Mouse (Mus musculus): Measurements from ENCODE around the gene Gm28372. TPM values are rescaled to one million over a fixed set of nuclear protein-coding genes. Genes with fewer than 3 reads are reported as not detected.

The Gm28372 gene
- polyA plus RNA-seq, 1 experiment from 2014 or later: not detected

DNA sequence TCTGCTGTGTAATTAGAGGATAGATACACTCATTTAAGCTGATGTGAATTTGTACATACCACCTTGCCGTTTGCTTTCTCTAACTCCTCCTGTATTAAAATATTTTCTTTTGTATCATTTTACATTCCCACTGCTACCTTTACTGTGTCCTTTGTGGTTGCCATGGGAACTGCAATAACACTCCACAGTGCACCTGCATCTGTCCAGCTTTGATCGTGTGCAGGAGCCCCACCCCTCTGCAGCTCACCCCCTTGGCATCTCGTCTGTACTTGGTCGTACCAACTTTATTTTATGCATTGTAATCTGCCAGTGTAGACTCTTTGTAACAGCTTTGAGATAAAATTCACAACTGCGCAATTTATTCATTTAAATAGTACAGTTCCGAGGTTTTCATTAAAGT lies 21.1 kb upstream of the Gm28372 start:
- Histone ChIP-seq H3K9ac (ENCODE audit: low read length) (no peak overlapping the region), H3K36me3 (ENCODE audit: control insufficient read depth, insufficient read depth, low read length) (no peaks in the 10 kb centered on the region), H3K4me2 (no peak overlapping the region), H3K27ac (ENCODE audit: low read depth, low read length) (no peak overlapping the region), H3K4me3 (ENCODE audit: low read depth, low read length) (no peak overlapping the region), H3K9me3 (ENCODE audit: control insufficient read depth, low read length) (no peaks in the 10 kb centered on the region), H3K27me3 (ENCODE audit: control insufficient read depth, insufficient read depth, low read length) (no peaks in the 10 kb centered on the region), H3K4me1 (ENCODE audit: control insufficient read depth, insufficient read depth, low read length) (no peaks in the 10 kb centered on the region)
- DNase-seq (ENCODE audit: low spot score, missing footprints) (no peak), ATAC-seq (ENCODE audit: low FRiP score) (no peak)
- WGBS: 83% methylated on average over 6 of the region's 6 CpGs

DNA sequence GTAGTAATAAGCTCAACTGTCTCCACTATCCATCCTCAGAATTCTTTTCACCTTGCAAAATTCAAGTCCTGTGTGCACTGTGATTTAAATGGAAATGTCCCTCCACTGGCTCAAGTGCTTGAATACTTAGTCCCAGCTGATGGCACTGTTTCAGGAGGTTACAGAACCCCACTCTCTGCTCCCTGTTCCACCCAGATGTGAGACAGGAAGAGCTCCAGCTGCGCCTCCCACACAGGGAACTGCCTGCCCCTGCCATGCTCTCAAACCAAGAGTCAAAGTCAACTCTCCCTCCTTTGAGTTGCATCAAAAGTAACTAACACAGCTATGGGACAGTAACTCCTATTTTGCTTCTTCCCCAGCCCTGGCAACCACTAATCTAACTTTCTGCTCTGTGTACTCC lies 18.8 kb upstream of the Gm28372 start:
- DNase-seq (ENCODE audit: low spot score, missing footprints) (no peak), ATAC-seq (ENCODE audit: low FRiP score) (no peak)
- WGBS: 78% methylated on average over 1 of the region's 1 CpGs
- no peaks in the 10 kb centered on the region for H3K9me3 ChIP-seq (ENCODE audit: control insufficient read depth, low read length)
- no peak overlapping the region for H3K4me2 ChIP-seq
- H3K4me3 ChIP-seq (ENCODE audit: low read depth, low read length): no peak overlapping the region
- H3K9ac ChIP-seq (ENCODE audit: low read length): no peak overlapping the region
- H3K36me3 ChIP-seq (ENCODE audit: control insufficient read depth, insufficient read depth, low read length): no peaks in the 10 kb centered on the region
- H3K4me1 ChIP-seq (ENCODE audit: control insufficient read depth, insufficient read depth, low read length): no peaks in the 10 kb centered on the region
- H3K27me3 ChIP-seq (ENCODE audit: control insufficient read depth, insufficient read depth, low read length): no peaks in the 10 kb centered on the region
- no peak overlapping the region for H3K27ac ChIP-seq (ENCODE audit: low read depth, low read length)

DNA sequence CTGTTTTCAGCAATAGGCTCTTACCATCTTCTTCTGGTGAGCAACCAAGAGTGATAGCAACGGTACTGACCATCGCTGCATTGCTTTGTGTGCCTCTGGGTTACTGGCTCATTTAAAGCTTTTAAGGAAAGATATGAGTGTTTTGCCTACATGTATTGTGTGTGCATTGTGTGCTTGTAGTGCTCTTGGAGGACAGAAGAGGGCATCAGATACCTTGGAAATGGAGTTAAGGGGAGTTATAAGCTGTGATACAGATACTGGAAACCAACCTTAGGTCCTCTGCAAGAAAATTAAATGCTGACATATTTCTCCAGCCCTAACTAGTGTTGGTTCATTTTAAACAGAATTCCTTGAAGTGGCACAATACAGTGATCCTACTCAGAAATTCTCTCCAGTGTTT lies 16.2 kb upstream of the Gm28372 start:
- no peak overlapping the region for H3K27ac ChIP-seq (ENCODE audit: low read depth, low read length)
- no peaks in the 10 kb centered on the region for H3K27me3 ChIP-seq (ENCODE audit: control insufficient read depth, insufficient read depth, low read length)
- DNase-seq (ENCODE audit: low spot score, missing footprints) (peak; percentile 64), ATAC-seq (ENCODE audit: low FRiP score) (no peak)
- H3K4me1 ChIP-seq (ENCODE audit: control insufficient read depth, insufficient read depth, low read length): no peaks in the 10 kb centered on the region
- no peak overlapping the region for H3K4me2 ChIP-seq
- no peak overlapping the region for H3K9ac ChIP-seq (ENCODE audit: low read length)
- WGBS: 61% methylated on average over 2 of the region's 2 CpGs
- no peaks in the 10 kb centered on the region for H3K9me3 ChIP-seq (ENCODE audit: control insufficient read depth, low read length)
- H3K36me3 ChIP-seq (ENCODE audit: control insufficient read depth, insufficient read depth, low read length): no peaks in the 10 kb centered on the region
- H3K4me3 ChIP-seq (ENCODE audit: low read depth, low read length): no peak overlapping the region

DNA sequence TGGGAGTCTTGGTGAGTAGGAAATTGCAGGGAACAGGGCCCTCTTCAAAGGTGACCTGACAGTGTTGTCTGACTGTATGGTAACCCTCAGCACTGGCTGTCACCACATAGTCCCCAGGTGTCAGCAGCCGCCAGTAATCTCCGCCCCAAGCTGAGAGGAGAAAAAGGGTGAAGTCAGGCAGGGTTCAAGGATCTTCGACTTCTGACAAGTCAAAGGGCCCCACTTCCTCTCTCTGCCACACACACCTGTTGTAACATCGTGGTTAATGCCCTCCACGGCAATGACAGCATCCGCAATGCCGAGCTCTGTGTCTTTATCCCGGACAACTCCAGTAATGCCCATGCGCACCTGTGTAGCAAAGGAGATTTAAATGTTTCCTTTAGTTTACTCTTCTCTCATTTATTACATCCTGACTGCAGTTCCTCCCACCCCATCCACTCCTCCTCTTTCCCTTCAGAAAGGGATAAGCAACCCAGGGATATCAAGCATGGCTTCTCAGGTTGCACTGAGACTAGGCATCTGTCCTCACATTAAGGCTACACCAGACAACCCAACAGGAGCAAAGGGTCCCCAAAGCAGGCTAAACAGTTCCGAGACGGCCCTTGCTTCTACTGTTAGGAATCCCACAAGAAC lies 13.9 kb upstream of the Gm28372 start:
- no peaks in the 10 kb centered on the region for H3K4me1 ChIP-seq (ENCODE audit: control insufficient read depth, insufficient read depth, low read length)
- no peak overlapping the region for H3K27ac ChIP-seq (ENCODE audit: low read depth, low read length)
- ATAC-seq (ENCODE audit: low FRiP score) (no peak), DNase-seq (ENCODE audit: low spot score, missing footprints) (peak; percentile 12)
- no peaks in the 10 kb centered on the region for H3K27me3 ChIP-seq (ENCODE audit: control insufficient read depth, insufficient read depth, low read length)
- no peak overlapping the region for H3K9ac ChIP-seq (ENCODE audit: low read length)
- no peak overlapping the region for H3K4me3 ChIP-seq (ENCODE audit: low read depth, low read length)
- 86% methylated on average over 11 of the region's 11 CpGs for WGBS
- no peak overlapping the region for H3K4me2 ChIP-seq
- H3K9me3 ChIP-seq (ENCODE audit: control insufficient read depth, low read length): no peaks in the 10 kb centered on the region
- no peaks in the 10 kb centered on the region for H3K36me3 ChIP-seq (ENCODE audit: control insufficient read depth, insufficient read depth, low read length)

DNA sequence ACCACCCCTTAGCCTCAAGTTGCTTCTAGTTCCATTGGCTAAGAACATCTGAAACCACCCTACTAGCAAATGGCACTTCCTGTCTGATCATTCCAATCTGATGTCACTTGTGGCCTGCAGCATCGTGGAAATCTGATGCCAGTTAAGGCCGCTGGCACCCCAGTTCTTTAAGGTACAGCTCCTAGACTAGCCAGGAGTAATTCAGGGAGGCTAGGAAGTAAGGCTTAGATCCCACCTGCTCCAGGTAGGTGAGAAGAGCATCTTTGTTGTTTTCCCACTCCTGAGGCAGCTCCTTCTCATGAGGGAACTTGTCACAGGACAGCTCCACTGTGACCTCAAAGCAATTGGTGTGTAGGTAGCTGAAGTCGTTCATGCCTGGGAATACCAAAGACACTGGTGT lies 12.2 kb upstream of the Gm28372 start:
- 87% methylated on average over 3 of the region's 3 CpGs for WGBS
- peaks cover under 1% of the 10 kb centered on the region; the same call in 1 of the 2 replicates for H3K27me3 ChIP-seq (ENCODE audit: control insufficient read depth, insufficient read depth, low read length)
- no peak overlapping the region for H3K9ac ChIP-seq (ENCODE audit: low read length)
- H3K4me2 ChIP-seq: no peak overlapping the region
- no peak overlapping the region for H3K4me3 ChIP-seq (ENCODE audit: low read depth, low read length)
- DNase-seq (ENCODE audit: low spot score, missing footprints) (no peak), ATAC-seq (ENCODE audit: low FRiP score) (no peak)
- no peaks in the 10 kb centered on the region for H3K9me3 ChIP-seq (ENCODE audit: control insufficient read depth, low read length)
- H3K27ac ChIP-seq (ENCODE audit: low read depth, low read length): no peak overlapping the region
- H3K36me3 ChIP-seq (ENCODE audit: control insufficient read depth, insufficient read depth, low read length): no peaks in the 10 kb centered on the region
- H3K4me1 ChIP-seq (ENCODE audit: control insufficient read depth, insufficient read depth, low read length): peaks cover 4% of the 10 kb centered on the region; the same call in 1 of the 2 replicates

DNA sequence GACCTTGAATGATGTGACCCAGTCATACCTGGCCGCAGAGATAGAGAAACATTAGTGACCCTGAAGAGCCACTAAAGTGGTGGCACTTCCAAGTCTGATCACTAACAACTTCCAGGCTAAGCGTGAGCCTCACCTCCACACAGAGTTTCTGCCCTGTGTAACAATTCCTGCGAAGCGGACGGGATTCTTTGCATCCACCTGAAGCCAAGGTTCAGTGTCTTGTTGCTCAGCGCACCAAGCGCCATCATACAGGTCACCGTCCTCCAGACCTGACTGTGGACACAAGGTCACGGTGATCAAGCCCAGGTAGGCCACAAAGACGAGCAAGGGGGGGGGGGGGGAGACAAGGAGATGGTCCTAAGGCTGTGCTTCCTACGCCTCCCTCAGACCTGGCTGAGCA lies 9.3 kb upstream of the Gm28372 start:
- no peaks in the 10 kb centered on the region for H3K9me3 ChIP-seq (ENCODE audit: control insufficient read depth, low read length)
- no peak overlapping the region for H3K4me2 ChIP-seq
- no peak overlapping the region for H3K9ac ChIP-seq (ENCODE audit: low read length)
- H3K4me3 ChIP-seq (ENCODE audit: low read depth, low read length): no peak overlapping the region
- ATAC-seq (ENCODE audit: low FRiP score): no peak
- 91% methylated on average over 11 of the region's 11 CpGs for WGBS
- DNase-seq (ENCODE audit: low spot score, missing footprints): no peak
- H3K27me3 ChIP-seq (ENCODE audit: control insufficient read depth, insufficient read depth, low read length): peaks cover 11% of the 10 kb centered on the region
- peaks cover 7% of the 10 kb centered on the region for H3K4me1 ChIP-seq (ENCODE audit: control insufficient read depth, insufficient read depth, low read length)
- no peaks in the 10 kb centered on the region for H3K36me3 ChIP-seq (ENCODE audit: control insufficient read depth, insufficient read depth, low read length)
- H3K27ac ChIP-seq (ENCODE audit: low read depth, low read length): no peak overlapping the region

DNA sequence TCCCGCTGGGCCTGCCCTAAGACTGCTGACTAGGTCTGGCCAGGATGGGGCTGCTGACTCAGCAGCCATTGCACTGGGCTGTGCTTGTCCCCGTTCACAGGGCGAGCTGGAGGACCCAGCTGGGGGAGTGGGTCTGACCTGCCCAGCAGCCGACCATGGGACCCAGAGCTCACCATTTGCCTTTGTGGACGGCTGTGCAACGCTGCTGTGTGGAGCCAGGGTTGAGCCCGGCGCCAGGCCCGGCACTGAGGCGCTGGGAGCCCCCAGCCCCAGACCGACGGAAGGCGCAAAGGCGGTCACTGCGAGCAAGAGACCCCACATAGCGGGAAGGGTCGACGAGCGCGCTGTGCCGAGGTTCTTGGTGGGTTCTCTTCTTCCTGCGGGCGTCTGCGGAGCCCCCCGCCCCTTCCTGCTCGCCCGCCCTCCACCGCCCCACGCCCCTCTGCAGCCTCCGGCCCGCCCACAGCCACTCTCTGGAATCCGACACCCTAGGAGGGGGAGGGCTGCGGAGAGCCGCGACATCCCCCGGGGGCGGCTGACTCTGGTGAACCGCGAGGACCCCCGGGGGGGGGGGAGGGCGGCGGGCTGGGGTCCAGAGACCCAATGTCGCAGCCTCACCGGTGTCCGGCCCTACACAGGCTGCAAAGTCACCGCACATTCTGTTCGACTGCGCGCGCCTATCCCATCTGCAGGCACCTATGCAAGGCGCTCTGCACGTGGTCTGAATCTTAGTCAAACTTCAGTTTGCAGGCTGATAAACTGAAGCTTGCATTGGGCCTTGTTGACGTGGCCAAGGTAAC lies 7.7 kb upstream of the Gm28372 start, which contains the start of gene Cpxm1:
TSS of gene Cpxm1 (minus strand) at position 389 of the 800 bp plus-strand sequence.
- Histone ChIP-seq H3K9me3 (ENCODE audit: control insufficient read depth, low read length) (no peaks in the 10 kb centered on the region), H3K27ac (ENCODE audit: low read depth, low read length) (no peak within 1 kb of the TSS), H3K4me1 (ENCODE audit: control insufficient read depth, insufficient read depth, low read length) (peaks cover 7% of the 10 kb centered on the region), H3K4me3 (ENCODE audit: low read depth, low read length) (peak within 1 kb of the TSS; percentile 48), H3K27me3 (ENCODE audit: control insufficient read depth, insufficient read depth, low read length) (peaks cover 11% of the 10 kb centered on the region), H3K4me2 (peak within 1 kb of the TSS; percentile 62), H3K9ac (ENCODE audit: low read length) (peak within 1 kb of the TSS; percentile 68), H3K36me3 (ENCODE audit: control insufficient read depth, insufficient read depth, low read length) (no peaks in the 10 kb centered on the region)
- under 1% methylated on average over 44 of the region's 53 CpGs for WGBS
- DNase-seq (ENCODE audit: low spot score, missing footprints): peak; percentile 96
- ATAC-seq (ENCODE audit: low FRiP score): peak; percentile 90

DNA sequence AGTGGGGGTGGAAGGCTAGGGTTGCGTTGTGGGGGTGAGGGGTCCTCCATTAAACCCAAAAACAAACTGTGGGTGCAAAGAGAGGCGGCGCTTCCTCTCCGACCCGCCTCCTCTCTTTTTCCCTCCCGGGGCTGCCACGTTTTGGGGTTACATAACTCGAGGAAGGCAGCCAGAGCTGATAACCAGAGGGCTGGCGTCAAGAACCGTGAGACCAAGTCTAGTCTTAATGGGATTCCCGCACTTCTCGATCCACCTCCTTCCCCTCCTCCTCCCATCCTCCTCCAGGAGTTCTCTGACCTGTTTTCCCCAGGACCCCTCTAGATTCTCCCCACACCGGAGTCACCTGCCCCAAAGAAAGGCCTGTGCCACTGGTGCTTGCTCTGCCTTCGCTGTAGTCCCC lies 6.9 kb upstream of the Gm28372 start:
- Histone ChIP-seq H3K4me2 (peak overlapping the region; percentile 62), H3K27me3 (ENCODE audit: control insufficient read depth, insufficient read depth, low read length) (peaks cover 11% of the 10 kb centered on the region), H3K9me3 (ENCODE audit: control insufficient read depth, low read length) (no peaks in the 10 kb centered on the region), H3K4me1 (ENCODE audit: control insufficient read depth, insufficient read depth, low read length) (peaks cover 7% of the 10 kb centered on the region), H3K9ac (ENCODE audit: low read length) (no peak overlapping the region; the same call in 1 of the 2 replicates), H3K4me3 (ENCODE audit: low read depth, low read length) (peak overlapping the region; percentile 48), H3K36me3 (ENCODE audit: control insufficient read depth, insufficient read depth, low read length) (no peaks in the 10 kb centered on the region), H3K27ac (ENCODE audit: low read depth, low read length) (no peak overlapping the region)
- 10% methylated on average over 14 of the region's 14 CpGs for WGBS
- DNase-seq (ENCODE audit: low spot score, missing footprints) (no peak), ATAC-seq (ENCODE audit: low FRiP score) (no peak; the same call in 1 of the 2 replicates)

DNA sequence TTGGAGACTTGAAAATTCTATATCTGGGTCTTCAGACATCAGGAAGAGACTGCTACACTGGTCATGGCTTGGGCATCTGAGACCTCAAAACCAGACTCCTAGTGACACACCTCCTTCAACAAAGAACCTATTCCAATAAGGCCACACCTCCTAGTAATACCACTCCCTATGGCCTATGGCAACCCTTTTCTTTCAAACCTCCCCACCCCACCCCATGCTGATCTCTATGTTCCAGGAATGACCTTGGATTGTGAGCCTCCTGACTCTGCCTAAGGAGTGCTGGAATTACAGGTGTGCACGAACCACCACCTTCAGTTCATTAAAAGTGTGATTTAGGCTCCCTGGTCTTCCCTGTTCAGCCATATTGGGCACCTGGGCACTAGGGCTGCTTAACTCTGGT lies 5.0 kb upstream of the Gm28372 start:
- no peak overlapping the region for H3K4me3 ChIP-seq (ENCODE audit: low read depth, low read length)
- H3K4me2 ChIP-seq: no peak overlapping the region
- no peak for ATAC-seq (ENCODE audit: low FRiP score)
- no peak for DNase-seq (ENCODE audit: low spot score, missing footprints)
- H3K36me3 ChIP-seq (ENCODE audit: control insufficient read depth, insufficient read depth, low read length): no peaks in the 10 kb centered on the region
- no peak overlapping the region for H3K27ac ChIP-seq (ENCODE audit: low read depth, low read length)
- H3K9me3 ChIP-seq (ENCODE audit: control insufficient read depth, low read length): no peaks in the 10 kb centered on the region
- H3K27me3 ChIP-seq (ENCODE audit: control insufficient read depth, insufficient read depth, low read length): peaks cover 11% of the 10 kb centered on the region
- H3K9ac ChIP-seq (ENCODE audit: low read length): no peak overlapping the region
- WGBS: 100% methylated on average over 1 of the region's 1 CpGs
- H3K4me1 ChIP-seq (ENCODE audit: control insufficient read depth, insufficient read depth, low read length): peaks cover 7% of the 10 kb centered on the region
